Mouse (Mus musculus): ENCODE measurements at regions not wholly inside any gene's neighbourhood (a gene's known extent, or its start where the extent isn't known, plus 50 kb on each side); places are given as distances from the start of the nearest gene placed in this dataset.

DNA sequence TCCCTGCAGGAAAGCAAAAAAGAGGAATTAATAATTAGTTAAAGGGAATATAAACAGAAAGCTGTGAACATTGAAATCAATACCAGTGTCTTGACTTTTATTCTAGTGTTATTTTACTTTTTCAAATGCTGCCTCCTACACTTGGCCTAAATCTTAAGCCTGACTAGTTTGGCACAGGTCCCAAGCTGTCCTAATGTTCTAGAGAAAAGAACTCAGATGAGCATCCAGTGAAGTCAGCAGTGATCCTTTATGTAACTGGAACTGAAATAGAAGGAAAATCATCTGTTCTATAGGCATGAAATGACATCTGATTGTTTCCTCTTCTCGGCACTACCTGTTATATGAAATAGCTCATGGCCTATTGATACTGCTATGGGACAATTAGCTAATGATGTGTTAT, 586.3 kb upstream of the Gria3 start:
- intact Hi-C loops (cut with DNase I): no loop called here
- DNase-seq (ENCODE audit: low spot score in 2 of 2): peak; percentile 15 to 37

All from left cerebral cortex, postnatal 25 days (tissue).